Mouse (Mus musculus) C2C12 (cell line): ENCODE measurements around the gene A1cf. TPM values are rescaled to one million over a fixed set of nuclear protein-coding genes. Genes with fewer than 3 reads are reported as not detected.

ENCODE experiments used
- H3K27me3 ChIP-seq: one replicate; pipeline ENCODE4 v1.6.1; 2011; ENCODE audit not compliant: control insufficient read depth, insufficient read depth, insufficient read length
- H3K36me3 ChIP-seq: one replicate; pipeline ENCODE4 v1.6.1; 2011; ENCODE audit not compliant: control insufficient read depth, insufficient read depth
- H3K4me3 ChIP-seq: one replicate; pipeline ENCODE4 v1.5.1; 2011; ENCODE audit warnings: mild to moderate bottlenecking, control low read depth; ENCODE audit not compliant: poor library complexity, insufficient read depth, severe bottlenecking
- H3K79me2 ChIP-seq: one replicate; pipeline ENCODE4 v1.6.1; 2011; ENCODE audit not compliant: control insufficient read depth, insufficient read depth
- H3K79me3 ChIP-seq: one replicate; pipeline ENCODE4 v1.6.1; 2011; ENCODE audit warnings: low read depth, control low read depth
- H3ac ChIP-seq: one replicate; pipeline ENCODE3; 2011; ENCODE audit warnings: low read depth; ENCODE audit not compliant: control insufficient read depth, insufficient read length
- CEBPB ChIP-seq: IDR thresholded peaks from one replicate; pipeline ENCODE4 v1.6.1; 2011; ENCODE audit warnings: low read depth, mild to moderate bottlenecking, control low read depth, moderate library complexity
- CTCF ChIP-seq: IDR thresholded peaks from one replicate; pipeline ENCODE4 v1.5.1; 2011; ENCODE audit not compliant: control insufficient read depth, insufficient read depth, insufficient read length
- FOSL1 ChIP-seq: IDR thresholded peaks from one replicate; pipeline ENCODE4 v1.8.0; 2011; ENCODE audit warnings: mild to moderate bottlenecking, low read length; ENCODE audit not compliant: poor library complexity, insufficient read depth, severe bottlenecking
- MAX ChIP-seq: IDR thresholded peaks from one replicate; pipeline ENCODE4 v1.6.1; 2011; ENCODE audit warnings: mild to moderate bottlenecking, control low read depth
- MYOD1 ChIP-seq: IDR thresholded peaks from one replicate; pipeline ENCODE4 v1.6.1; 2011; ENCODE audit warnings: low read depth; ENCODE audit not compliant: control insufficient read depth, insufficient read length
- MYOG ChIP-seq: IDR thresholded peaks from one replicate; pipeline ENCODE4 v1.6.1; 2011; ENCODE audit not compliant: control insufficient read depth, insufficient read length; ENCODE audit errors: extremely low read depth
- USF1 ChIP-seq: IDR thresholded peaks from one replicate; pipeline ENCODE4 v1.6.1; 2011; ENCODE audit warnings: low read depth, mild to moderate bottlenecking, control low read depth, moderate library complexity
- polyA plus RNA-seq: library from polyadenylated mRNA; unstranded; fragments of >200 nt; fragmentation: generic; extraction: Trizol; gene quantifications from one replicate; pipeline ENCODE4 v1.2.1, GENCODE M21; 2012; ENCODE audit warnings: missing spikeins

A1cf gene
- polyA plus RNA-seq, 1 experiment = not detected

DNA sequence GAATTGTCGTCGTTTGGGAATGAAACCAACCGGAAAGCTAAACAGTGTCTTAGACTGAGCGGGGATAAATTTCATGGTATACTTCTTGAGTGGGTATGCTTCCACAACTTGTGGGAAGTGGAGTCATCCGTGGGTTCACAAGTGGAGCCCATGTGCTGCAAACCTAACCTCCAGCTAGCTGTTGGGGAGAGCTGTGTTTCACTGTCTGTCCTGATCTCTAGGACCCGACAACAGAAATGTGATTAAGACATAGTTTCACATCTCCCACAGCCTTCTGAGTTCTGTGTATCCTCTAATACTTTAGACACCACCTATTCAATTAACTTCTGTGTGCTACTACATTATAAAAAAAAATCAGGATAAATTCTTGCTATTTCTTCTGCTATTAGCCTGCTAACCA lies 407 bp downstream of the A1cf start:
- Histone ChIP-seq H3K79me2 (no peaks in the 10 kb centered on the region), H3K27me3 (peaks cover 3% of the 10 kb centered on the region)

DNA sequence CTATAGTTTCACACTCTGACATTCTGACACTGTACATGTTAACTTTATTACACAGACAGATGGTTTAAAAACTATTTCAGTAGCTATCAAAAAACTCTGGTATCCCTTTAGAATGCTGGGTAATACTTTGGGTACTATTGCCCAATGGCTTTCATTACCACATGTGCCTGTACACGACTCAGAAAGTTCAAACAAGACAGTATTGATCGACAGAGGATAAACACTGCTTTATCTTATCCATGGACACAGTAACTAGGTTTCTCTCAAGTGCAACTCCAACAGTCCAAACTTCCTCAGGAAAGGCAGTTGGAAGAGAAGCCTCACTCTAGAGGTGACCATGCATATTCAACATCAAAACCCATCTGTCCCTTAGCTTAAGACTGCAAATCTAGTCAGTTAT lies 2.8 kb downstream of the A1cf start:
- Histone ChIP-seq H3K36me3 (no peaks in the 10 kb centered on the region), H3K79me2 (no peaks in the 10 kb centered on the region), H3K79me3 (no peaks in the 10 kb centered on the region), H3ac (no peak overlapping the region), H3K27me3 (peaks cover 3% of the 10 kb centered on the region), H3K4me3 (no peak overlapping the region)
- TF ChIP-seq CEBPB (no peak), MYOG (no peak), USF1 (no peak), MYOD1 (no peak), FOSL1 (no peak), MAX (no peak), CTCF (no peak)

More for the DNA sequence above, 407 bp downstream of the A1cf start:
- no peak for TF ChIP-seq CTCF
- TF ChIP-seq MAX = no peak
- TF ChIP-seq FOSL1 = no peak
- no peak for TF ChIP-seq MYOG
- no peak for TF ChIP-seq CEBPB
- TF ChIP-seq USF1 = no peak
- TF ChIP-seq MYOD1 = no peak
- H3K36me3 ChIP-seq = no peaks in the 10 kb centered on the region
- H3K79me3 ChIP-seq = no peaks in the 10 kb centered on the region
- no peak overlapping the region for H3K4me3 ChIP-seq
- H3ac ChIP-seq = no peak overlapping the region

- Histone ChIP-seq H3ac (no peak overlapping the region), H3K4me3 (no peak overlapping the region), H3K36me3 (no peaks in the 10 kb centered on the region), H3K79me2 (no peaks in the 10 kb centered on the region), H3K27me3 (no peaks in the 10 kb centered on the region), H3K79me3 (no peaks in the 10 kb centered on the region)
- no peak for TF ChIP-seq MYOD1
- no peak for TF ChIP-seq CEBPB
Observed at GRCm38 (mm10) chr19:31877968-31878367, 9.4 kb downstream of the A1cf start.

- Histone ChIP-seq H3K79me2 (no peaks in the 10 kb centered on the region), H3ac (no peak overlapping the region), H3K79me3 (no peaks in the 10 kb centered on the region), H3K36me3 (no peaks in the 10 kb centered on the region), H3K27me3 (peaks cover 3% of the 10 kb centered on the region), H3K4me3 (no peak overlapping the region)
- TF ChIP-seq USF1 = no peak
- TF ChIP-seq CEBPB = no peak
- no peak for TF ChIP-seq MYOG
- TF ChIP-seq MYOD1 = no peak
- no peak for TF ChIP-seq MAX
- no peak for TF ChIP-seq CTCF
Observed at GRCm38 (mm10) chr19:31884594-31884993, 16.0 kb downstream of the A1cf start.

DNA sequence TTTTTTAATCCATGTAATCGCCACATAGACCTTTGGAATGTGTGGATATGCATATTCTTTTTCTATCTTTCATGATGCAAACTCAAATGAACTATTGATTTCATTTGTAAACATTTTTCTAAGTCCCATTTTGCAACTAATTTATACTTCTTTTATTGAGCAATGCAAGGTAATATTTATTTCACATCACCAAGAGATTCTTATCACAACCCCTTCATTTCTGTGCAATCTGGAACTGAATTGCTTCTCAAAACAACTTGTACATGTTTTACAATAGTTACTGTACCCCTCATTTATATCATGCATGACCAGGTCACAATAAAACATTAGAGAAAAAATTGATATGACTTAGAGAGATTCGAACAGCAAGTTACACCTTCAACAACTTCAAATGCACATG lies 18.7 kb downstream of the A1cf start:
- no peaks in the 10 kb centered on the region for H3K79me2 ChIP-seq
- no peak overlapping the region for H3K4me3 ChIP-seq
- TF ChIP-seq MYOD1 (no peak), USF1 (no peak), FOSL1 (no peak), MAX (no peak), CEBPB (no peak), MYOG (no peak)
- peaks cover 8% of the 10 kb centered on the region for H3K27me3 ChIP-seq
- no peaks in the 10 kb centered on the region for H3K79me3 ChIP-seq
- H3ac ChIP-seq = no peak overlapping the region
- no peaks in the 10 kb centered on the region for H3K36me3 ChIP-seq

DNA sequence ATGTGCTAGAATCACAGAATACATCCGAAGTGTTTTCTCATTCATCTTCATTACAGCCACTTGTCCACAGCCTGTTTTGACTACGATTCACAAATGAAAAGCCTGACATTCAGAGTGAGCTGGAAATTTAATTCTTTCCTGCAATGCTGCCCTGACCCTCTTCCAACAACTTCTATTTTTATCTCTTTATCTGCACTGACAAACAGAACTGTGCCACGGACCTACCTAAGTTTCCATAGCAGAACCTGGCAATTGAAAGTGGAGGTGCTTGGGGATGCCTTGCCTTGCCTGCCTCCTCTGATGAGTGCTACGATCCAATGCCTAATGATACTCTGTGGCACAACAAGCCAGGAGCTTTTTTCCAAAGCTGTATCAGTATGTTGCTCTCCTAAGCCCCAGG lies 21.4 kb downstream of the A1cf start:
- no peaks in the 10 kb centered on the region for H3K36me3 ChIP-seq
- no peaks in the 10 kb centered on the region for H3K79me3 ChIP-seq
- H3K27me3 ChIP-seq = peaks cover 5% of the 10 kb centered on the region
- H3K4me3 ChIP-seq = no peak overlapping the region
- H3ac ChIP-seq = no peak overlapping the region
- no peaks in the 10 kb centered on the region for H3K79me2 ChIP-seq
- TF ChIP-seq MAX (no peak), CTCF (no peak), MYOD1 (no peak), CEBPB (no peak), FOSL1 (no peak), USF1 (no peak), MYOG (no peak)
